Mouse (Mus musculus): ENCODE measurements around the gene Smlr1.

The Smlr1 gene

DNA sequence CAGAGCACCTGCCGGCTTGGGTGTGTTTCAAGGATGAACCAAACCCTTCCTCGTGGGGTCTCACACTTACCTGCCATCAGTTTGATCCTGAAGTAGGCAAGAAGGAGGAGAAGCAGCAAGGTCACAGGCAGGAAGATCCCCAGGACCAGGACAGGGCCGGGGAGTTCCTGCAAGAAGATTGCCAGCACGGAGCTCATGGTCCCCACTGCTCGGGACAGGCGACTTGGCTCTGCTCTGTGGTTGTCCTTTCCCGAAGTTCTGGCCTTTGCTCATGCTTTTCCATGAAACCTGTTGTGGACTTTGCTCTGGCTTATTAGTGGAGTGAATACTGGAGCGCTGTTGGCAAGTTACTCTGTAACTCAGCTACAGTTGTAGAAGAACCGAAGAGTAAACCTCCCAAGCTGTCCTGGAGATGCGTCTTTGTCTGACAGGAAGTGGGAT, at the start of gene Smlr1:
Gene Smlr1, minus strand, starts transcription at position 377 of the 441 bp plus-strand sequence.
- no peak for DNase-seq

DNA sequence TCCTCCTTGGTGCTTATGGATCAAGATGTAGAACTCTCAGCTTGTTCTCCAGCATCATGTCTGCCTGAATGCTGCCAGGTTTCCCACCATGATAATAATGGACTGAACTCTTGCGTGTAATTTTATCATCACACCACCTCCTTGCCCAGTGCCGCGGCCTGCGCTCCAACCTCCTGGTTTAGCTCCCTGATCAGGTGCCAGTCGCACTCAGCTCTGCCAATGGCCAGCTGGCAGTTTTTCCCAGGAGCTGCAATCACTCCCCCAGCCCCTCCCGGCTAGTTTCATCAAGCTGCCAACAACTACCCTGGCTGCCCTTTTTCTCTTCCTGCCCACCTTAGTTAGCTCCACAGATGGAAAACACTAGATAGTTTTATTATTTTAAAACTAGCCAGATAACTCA, 48.8 kb upstream of the Smlr1 start:
- DNase-seq: no peak

DNA sequence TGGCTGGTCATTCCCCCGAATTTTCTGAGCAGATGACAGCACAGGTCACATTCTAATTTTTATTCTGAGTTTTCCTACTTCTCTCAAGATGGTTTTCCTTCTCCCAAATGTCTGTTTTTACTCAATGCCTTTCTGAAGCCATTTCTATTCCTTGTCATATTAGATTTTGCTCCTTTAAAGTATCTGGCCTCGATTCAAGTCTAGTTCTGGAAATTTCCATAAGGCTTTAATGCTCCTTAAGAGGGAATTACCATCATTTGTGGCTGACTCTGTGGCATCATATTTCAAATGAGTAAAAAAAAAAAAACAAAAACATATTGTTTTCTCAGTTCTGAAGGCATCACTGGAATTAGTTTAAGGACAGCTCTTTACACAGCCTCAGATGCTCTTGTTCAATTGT, 44.0 kb upstream of the Smlr1 start:
- DNase-seq: no peak

DNA sequence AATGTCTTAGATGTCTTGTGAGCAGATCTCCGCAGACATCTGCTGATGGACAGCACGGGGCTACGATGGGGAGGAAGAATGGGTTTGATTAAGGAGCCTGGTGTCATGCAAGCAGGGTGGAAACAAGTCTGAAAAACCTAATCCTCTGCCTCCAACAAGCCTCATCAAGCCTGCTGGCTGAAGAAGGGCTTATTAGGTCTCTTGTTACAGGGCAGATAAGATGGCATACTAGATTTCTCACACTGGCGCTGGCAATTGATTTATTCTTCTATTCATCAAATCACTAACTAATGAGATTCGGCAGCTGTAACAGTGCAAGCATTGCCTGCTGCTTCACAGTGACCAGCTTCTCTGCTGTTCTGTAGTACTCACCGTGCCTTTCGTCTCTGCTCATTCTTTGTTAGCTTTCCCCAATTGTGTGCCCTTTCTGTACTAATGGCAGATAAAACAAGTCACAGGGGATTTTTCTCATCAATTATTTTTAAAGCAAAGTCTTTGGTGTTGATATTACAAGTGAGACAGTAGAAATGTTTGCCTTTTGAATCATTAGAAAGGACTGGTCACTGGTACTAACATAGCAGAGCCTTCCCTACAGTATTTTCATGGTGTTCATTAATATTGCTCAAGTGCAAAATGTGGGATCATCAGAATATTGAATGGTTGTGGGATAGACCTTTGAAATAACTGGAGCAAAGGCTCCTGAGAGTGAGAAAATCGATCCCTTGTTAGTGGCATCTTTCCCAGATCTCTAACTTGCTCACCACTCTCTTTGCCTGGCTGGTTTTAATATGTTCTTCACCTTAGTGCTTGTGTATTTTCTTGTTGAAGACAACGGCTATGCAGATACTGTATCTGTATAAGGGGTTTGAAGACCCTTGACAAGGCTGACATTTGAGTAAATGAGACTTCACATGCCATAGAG, 35.5 kb upstream of the Smlr1 start:
- DNase-seq: peak; percentile 13

DNA sequence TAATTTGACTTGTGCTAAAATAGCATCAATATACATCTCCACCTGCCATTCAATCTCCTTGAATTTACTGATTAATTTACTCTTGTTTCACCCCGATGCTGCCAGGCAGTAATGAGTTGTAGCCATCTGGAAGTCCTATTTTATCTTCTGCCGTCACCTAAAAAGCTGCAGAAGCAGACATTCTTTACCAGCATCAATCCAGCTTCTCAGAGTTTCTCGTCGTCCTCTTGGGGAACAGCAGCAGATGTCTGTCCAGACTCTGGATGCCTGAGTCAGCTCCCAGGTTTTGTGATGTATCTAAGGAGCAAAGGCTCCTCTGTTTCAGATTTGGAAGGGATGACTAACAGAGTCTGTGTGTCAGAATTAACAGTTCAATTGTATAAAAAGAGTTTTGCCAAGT, 16.9 kb upstream of the Smlr1 start:
- no peak for DNase-seq

DNA sequence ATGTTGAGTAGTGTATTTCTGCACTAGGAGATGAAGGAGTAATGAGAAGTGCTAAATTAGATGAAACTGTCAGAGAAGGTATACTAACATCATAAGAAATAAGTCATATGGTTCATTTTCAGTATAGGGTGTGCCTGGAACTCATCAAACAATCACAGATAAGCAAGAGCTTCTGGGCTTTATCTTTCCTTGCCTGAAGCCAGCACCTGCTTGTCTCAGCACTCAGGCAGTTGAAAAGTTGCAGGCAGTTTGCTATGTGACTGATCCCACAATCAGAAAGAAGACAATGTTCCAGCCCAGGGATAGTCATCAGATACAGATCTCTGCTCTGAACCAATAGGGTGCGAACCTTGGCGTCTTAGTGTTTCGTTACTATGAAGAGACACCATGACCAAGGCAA, 5.0 kb upstream of the Smlr1 start:
- DNase-seq: no peak

DNA sequence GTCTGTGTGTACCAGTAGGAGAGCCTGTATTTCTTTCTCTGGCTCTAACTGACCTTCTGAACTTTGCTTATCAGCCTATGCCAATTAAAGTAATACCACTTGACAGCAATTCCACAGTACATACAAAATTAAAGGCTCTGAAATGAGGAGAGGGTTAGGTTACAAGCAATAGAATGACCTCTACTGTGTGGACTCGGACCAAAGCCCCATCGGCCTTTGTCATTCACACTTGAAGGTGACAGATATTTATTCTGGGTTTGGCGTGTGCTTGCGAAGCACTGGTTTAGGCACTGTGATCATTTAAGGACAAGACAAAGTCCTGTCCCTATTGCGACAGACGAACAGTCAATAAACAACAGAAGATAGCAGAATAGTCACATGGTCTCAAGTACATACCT, 3.7 kb upstream of the Smlr1 start:
- DNase-seq: no peak

DNA sequence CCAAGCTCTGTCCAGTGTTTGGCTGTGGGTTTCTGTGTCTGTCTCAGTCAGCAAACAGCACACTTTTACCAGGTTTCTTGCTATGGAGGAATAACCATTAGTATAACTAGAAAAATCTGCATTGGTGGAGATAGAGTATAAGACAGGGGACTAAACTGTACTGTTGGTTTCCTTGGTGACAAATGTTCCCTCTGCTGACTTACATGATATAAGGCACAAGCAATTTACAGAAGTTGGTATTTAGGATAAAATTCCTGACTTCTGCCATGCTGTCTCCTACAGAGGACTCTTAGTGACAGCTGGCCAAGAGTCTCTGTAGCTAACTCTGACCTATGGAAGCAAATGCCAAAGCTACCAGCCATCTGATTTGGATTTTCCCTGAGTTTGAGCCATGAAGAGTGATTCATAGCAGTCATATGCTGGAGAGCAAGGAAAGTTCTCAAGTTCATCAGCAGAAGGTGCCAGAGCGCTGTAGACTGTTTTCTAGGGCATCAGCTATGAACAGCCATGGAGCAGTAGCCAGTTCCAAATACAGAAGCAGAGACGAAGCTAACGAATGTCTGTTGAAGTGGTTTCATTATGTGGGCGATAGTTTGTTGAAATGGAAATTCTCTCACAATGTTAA, 3.2 kb upstream of the Smlr1 start:
- no peak for DNase-seq

DNA sequence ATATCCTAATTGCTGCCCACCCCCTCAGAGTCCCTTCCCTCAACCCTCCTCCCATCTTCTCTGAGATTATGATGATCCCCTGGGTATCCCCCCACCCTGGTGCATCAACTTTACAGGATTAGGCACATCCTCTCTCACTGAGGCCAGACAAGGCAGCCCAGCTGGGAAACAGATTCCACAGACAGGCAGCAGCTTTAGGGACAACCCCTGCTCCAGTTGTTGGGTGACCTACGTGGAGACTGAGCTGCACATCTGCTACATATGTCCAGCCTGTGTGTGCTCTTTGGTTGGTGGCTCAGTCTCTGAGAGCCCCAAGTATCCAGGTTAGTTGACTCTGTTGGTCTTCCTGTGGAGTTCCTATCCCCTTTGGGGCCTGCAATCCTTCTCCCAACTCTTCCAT, 2.7 kb upstream of the Smlr1 start:
- DNase-seq: no peak

DNA sequence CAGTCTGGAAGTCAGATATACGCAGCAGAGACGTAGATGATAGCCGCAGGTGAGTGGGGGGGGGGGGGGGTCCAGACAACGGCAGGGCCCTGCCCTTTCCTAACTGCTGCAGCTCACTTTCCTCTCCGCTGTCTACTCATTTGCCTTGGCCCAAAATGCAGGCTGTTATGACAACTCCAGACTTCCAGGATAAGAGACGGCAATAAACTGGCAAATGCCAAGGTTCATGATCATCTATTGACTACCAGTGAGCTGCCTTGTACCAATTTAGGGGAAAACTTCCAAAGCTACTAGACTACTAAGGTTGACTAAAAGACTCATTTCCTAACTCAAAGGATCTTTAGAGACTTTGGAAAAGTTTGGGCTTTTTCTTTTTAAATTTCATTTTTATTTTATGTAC, 554 bp upstream of the Smlr1 start:
- no peak for DNase-seq

DNA sequence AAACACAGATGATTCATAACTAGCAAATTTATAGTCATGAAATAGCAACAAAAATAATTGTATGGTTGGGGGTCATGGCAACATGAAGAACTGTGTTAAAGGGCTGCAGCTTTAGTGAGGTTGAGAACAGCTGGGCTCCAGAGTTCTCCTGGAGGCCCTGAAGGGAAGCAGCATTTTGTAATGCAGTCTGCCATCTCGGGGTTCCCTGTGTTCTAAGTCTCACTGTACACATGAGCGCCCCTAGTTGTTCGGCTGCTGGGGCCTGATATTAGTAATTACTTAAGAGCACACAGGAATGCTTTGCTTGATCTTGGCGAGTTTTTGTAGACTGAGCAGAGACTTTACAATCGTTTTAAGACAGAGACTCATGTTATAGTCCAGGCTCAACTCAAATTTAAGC, 1.6 kb downstream of the Smlr1 start:
- no peak for DNase-seq

DNA sequence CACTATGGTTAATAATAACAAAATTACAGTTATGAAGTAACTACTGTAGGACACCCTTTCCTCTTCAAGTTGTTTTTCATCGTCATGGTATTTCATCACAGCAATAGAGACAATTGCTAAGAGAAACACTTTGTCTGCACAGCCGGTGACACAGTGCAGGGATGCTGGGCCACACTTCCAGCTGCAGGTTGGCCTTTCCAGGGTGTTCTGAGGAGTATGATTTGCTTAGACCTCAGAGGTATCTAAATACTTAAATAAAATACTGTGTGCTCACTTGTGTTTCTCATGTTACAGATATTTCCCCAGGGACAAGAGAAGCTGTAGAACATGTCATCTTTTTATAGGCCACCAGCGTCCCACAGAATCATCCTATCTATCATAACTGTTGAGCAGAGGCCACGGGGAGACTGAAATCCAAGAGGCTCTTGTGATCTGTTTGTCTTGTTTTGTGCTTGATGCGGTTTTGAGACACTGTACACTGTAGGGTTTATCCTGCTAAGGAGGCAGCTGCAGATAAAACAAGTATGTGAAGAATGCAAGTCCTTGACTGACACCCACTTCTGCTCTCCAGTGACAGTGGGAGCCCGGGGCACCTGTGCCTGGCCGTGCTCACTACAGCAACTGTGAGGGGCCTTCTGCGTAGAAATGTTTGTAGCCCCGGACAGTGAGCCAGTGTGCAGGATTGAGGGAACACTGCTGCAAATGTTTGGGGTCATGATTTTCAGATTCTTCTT, 2.4 kb downstream of the Smlr1 start:
- DNase-seq: no peak

DNA sequence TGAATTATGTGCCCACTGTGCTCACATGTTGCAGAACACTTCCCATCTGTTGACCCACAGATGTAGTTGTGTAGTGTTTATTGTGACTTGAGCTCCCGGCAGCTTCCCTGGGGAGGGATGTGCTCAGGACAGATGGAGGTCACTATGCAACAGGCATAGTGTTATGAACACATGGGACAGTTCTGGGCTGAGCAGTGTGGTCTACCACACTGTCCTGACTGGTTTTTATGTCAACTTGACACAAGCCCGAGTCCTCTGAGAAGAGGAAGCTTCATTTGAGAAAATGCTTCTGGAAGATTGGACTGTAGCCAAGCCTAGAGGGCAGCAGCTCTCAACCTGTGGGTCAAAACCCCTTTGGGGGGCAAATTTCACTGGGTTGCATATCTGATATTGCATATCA, 3.0 kb downstream of the Smlr1 start:
- no peak for DNase-seq

DNA sequence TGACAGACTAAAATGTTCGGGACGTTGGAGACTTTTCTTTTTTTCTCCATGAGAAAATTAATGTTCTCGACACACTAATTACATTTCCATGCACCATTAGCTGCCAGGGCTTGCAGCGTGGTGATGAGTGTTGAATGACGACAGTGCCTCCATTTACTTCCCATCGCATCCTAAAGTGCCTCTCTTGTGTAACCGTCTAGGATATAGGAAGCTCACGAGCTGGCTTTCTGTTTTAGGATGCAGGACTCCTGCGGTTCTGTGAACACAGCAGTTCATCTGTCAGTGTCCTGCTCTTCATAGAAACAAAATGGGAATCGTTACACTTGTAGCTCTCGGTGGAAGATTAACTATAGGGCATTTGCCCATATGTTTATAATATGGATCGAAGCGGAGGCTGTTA, 4.7 kb downstream of the Smlr1 start:
- no peak for DNase-seq

DNA sequence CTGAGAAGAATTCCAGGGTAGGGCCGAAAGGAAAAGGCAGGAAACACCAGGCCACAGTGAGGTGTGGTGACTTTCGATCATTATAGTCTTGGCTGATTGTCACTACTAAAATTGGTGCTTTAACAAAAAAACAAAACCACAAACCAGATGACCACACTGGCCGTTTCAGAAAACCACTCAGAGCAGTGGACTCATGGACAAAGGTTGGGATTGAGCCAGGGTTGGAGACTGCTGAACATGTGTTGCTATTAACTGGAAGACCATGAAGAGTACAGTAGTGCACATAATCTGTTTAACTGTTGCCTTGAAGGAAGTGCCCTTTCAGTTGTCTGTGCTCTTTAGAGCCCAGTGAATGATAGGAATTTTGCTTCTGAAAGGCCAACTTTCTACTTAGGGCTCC, 8.9 kb downstream of the Smlr1 start:
- no peak for DNase-seq

DNA sequence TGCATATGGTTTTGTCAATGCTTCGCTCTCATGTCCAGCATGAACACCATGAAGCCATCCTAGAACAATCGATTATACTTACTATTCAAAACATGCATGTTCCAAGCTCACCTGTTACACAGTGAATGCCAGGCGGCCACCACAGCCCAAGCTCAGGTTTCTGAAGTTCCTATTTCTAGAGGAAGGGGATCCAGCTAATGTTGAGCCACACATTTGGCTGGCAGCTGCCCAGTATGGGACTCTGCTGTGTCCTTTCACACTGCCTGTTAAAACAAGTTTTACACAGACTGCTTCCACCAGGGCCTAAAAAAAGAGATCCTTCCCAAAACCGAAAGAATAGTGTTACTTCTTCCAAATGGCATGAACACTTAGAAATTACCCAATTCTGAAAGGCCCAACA, 9.4 kb downstream of the Smlr1 start:
- no peak for DNase-seq

DNA sequence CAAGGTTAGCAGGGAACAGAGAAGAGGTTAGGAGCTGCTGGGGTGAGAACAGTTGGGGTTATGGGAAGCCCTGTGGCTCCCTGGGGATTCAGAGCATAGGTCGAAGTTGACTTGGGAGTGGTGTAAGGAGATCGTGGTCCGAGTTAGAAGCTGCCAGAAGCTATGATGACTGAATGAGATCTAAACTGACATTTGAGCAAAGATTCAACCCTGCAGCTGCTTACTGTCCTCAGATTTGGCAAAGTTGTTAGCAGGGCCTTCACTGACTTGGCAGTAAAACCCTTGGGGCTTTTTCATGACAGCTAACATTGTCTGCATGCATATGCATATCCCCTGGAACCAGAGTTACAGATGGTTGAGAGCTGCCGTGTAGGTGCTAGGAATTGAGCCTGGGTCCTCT, 9.9 kb downstream of the Smlr1 start:
- DNase-seq: no peak

DNA sequence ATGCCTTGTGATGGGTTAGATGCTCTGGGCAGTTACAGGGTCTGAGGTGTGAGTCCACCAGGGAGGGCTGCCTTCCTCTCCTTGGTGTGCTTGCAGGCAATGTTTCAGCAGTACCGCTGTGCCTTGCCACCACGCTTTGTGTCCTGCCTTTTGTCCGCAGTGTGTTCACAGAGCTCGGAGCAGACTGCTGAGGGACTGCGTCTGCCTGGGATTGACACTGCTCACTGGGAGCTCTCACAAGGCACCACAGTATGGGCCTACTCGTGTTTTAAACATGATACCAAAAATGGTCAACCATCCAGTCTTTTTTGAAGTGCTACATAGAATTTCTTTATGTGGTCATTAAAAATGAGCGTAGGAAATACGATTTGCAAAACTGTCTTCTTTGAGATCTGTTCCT, 12.3 kb downstream of the Smlr1 start:
- no peak for DNase-seq

DNA sequence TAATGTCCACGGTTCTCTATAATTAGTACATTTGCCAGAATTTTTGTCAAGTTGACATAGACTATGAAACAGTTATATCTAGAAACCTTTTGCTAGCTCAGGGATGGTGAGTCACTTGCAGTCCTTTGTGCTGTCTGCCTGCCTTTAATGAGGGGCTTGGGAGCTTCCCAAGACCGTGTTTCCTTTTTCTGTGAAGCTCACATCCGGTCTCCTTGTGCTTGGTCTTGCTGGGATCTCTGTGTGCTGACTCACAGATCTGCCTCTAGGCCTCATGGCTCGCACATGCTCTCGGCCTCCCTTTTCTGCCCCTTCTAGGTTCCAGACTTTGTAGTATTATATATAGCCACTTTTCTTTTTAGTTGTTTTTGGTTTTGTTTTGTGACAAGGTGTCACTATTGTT, 15.6 kb downstream of the Smlr1 start:
- DNase-seq: no peak

DNA sequence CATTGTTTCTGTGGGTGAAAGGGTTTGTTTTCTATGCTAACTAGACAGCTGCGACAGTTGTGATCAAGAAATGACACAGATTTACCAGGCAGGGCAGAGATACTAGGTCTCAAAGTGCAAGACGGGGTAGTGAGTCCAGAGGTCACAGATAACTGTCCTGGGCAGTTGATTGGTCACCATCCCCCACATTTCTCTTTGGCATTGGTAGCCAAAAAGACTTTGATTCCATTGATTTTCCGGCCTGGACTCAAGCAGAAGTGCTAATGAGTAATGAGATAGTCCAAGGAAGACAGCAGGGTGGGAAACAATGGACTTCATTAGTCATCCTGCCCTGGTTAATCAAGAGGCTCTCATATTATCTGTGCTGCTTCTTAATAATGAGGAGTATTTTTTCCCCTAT, 16.1 kb downstream of the Smlr1 start:
- DNase-seq: no peak

DNA sequence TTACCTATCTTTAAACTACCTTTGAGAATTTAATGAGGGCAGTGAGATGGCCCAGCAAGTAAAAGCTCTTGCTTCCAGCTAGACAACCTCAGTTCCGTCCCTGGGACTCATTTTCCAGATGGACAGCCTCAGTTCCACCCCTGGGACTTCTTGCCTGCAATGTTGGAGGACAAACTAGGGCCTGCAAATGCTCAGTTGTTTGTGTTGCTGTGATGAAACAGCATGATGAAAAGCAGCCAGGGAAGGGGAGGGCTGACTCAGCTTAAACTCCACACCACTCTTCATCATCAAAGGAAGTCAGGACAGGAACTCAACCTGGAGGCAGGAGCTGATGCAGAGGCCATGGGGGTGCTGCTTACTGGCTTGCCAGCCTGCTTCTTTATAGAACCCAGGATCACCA, 22.2 kb downstream of the Smlr1 start:
- no peak for DNase-seq

DNA sequence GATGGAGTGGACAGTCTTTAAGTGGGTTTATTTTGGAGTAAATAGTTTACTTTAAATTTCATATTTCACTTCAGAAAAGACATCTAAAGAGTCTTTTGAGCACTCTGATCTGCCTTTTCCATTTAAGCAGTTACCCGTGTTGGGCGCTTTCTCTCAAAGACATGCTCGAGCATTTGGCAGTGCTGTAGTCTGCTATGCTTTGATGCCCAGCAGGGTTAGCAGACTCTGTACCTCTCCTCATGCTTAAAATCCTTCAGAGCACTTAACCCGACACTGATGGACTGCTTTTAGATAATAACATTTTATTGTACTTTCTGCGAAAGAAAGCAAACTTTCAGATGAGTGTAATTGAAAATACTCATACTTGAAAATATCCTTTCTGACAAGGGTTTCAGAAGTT, 32.8 kb downstream of the Smlr1 start:
- no peak for DNase-seq

DNA sequence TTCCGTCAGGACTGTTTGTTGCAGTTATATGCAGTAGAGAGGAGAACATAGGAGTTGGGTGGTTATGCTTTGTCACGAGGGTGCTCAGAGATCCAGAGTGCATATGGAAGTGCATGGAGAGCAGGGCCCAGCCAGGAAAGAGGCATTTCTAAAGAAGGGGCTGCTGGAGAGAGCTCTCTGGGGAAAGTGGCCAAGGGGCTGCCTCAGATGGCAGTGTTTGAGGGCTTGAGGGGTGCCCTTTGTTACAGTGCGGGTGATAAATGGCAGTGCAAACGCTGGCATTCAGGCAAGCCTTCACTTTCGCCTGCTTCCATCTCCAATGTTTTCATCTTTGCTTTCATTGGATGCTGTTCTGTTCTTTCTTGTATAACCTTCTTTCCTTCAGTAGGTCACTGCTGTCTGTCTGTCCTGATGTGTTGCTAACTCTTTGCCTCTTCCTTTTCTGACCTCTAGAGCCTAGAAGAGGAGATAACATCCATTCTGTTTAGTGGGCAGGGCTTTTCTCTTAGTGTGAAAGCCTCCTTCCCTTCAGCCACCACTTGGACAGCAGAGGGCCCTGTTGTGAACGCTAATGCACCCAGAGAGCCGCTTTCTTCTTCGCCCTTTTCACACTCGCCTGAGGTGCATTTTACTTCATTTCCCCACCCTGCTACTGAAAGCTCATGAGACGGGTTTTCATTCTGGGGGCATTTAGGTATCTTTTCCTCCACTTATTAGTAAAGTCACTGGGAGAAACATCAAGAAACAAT, 36.6 kb downstream of the Smlr1 start:
- DNase-seq: peak; percentile 27
